Mouse (Mus musculus) c-Kit-negative CD71-positive TER-119-positive erythroid progenitor cells, embryonic 14.5 days (primary cell): ENCODE results near the gene Atp5b.
A peak's percentile ranks its signal among the peaks of the same experiment; 100 is the strongest.

ENCODE experiments used
- DNase-seq: peaks from one replicate; pipeline ENCODE4 v3.0.0-alpha.2; 2013; ENCODE audit warnings: low read depth, low spot score

The Atp5b gene

GRCm38 (mm10) chr10:128096693-128097586 is 13.9 kb downstream of the Atp5b start:
- peak; percentile 78 for DNase-seq

- no peak for DNase-seq
Measured at GRCm38 (mm10) chr10:128097587-128097971, 14.5 kb downstream of the Atp5b start.

- DNase-seq: no peak
Measured at GRCm38 (mm10) chr10:128110103-128110761, 27.2 kb downstream of the Atp5b start.

GRCm38 (mm10) chr10:128111227-128111626 is 28.2 kb downstream of the Atp5b start:
- DNase-seq: no peak

GRCm38 (mm10) chr10:128123833-128124232 is 40.8 kb downstream of the Atp5b start:
- DNase-seq: no peak

GRCm38 (mm10) chr10:128124831-128125230 is 41.8 kb downstream of the Atp5b start:
- DNase-seq: no peak

GRCm38 (mm10) chr10:128125951-128126350 is 42.9 kb downstream of the Atp5b start:
- DNase-seq: no peak

- no peak for DNase-seq
Measured at GRCm38 (mm10) chr10:128127497-128127896, 44.4 kb downstream of the Atp5b start.

GRCm38 (mm10) chr10:128128143-128128542 is 45.1 kb downstream of the Atp5b start:
- no peak for DNase-seq

GRCm38 (mm10) chr10:128131297-128131696 is 48.2 kb downstream of the Atp5b start:
- DNase-seq: no peak

GRCm38 (mm10) chr10:128131812-128132211 is 48.7 kb downstream of the Atp5b start:
- DNase-seq: no peak

GRCm38 (mm10) chr10:128133650-128134332 is 50.7 kb downstream of the Atp5b start:
- DNase-seq: no peak

GRCm38 (mm10) chr10:128135374-128135773 is 52.3 kb downstream of the Atp5b start:
- DNase-seq: no peak
